In genomic region chr11:74649095-74649646, GRCm38 (mm10) we compare ENCODE assay signal across 8 mouse cellular contexts. TPM values are rescaled to one million over a fixed set of nuclear protein-coding genes. Genes with fewer than 3 reads are reported as not detected.
DNase-seq lines count a peak whose midpoint lies in the region; ATAC-seq and TF ChIP-seq lines count a peak whose summit lies in the region.

Gene Cluh (plus strand): TSS chr11:74649495.

- no peaks in the 10 kb centered on the region for H3K9me3 ChIP-seq in hindbrain, embryonic 10.5 days
- no peaks in the 10 kb centered on the region for H3K9me3 ChIP-seq in lung, postnatal 0 days (ENCODE audit: low read length)

- H3K4me1 ChIP-seq in hindbrain, embryonic 10.5 days (replicated peaks) = peaks cover 53% of the 10 kb centered on the region
- H3K4me1 ChIP-seq in lung, postnatal 0 days (ENCODE audit: insufficient read depth, low read depth, low read length) = peaks cover 18% of the 10 kb centered on the region; the same call in 1 of the 2 replicates

- ATAC-seq in frontal cortex, adult (ENCODE audit: low TSS enrichment) = peak; percentile 83
- ATAC-seq in lung, postnatal 0 days = peak; percentile 95

- H3K9ac ChIP-seq in lung, postnatal 0 days (replicated peaks; ENCODE audit: low read depth) = peak within 1 kb of the TSS; percentile 70

- peak; percentile 96 for DNase-seq in MN1 (ENCODE audit: low spot score)
- DNase-seq in cerebellum, adult 9-10 months = peak; percentile 96
- peak; percentile 95 for DNase-seq in hindbrain, embryonic 10.5 days (ENCODE audit: low spot score)
- DNase-seq in layer of hippocampus, adult 9-11 months = peak; percentile 98
- peak; percentile 98 for DNase-seq in lung, postnatal 0 days (ENCODE audit: low spot score)
- DNase-seq in ovary, postnatal 14 days (ENCODE audit: low spot score) = peak; percentile 96
- DNase-seq in thymus, postnatal 14 days = peak; percentile 98

- H3K27ac ChIP-seq in hindbrain, embryonic 10.5 days = peak within 1 kb of the TSS; percentile 90
- peak within 1 kb of the TSS; percentile 89 for H3K27ac ChIP-seq in lung, postnatal 0 days (ENCODE audit: low read length)

- TF ChIP-seq EP300 in lung, postnatal 0 days (IDR thresholded peaks at IDR 0.05) = peak; percentile 60; the same call in 1 of the 2 replicates

- H3K36me3 ChIP-seq in hindbrain, embryonic 10.5 days = peaks cover 4% of the 10 kb centered on the region; the same call in 1 of the 2 replicates
- no peaks in the 10 kb centered on the region for H3K36me3 ChIP-seq in lung, postnatal 0 days (ENCODE audit: insufficient read depth, low read length)

- TF ChIP-seq CTCF in lung, postnatal 0 days (IDR thresholded peaks at IDR 0.05) = no peak; the same call in 1 of the 2 replicates

- peak within 1 kb of the TSS; percentile 94 for H3K4me2 ChIP-seq in lung, postnatal 0 days (replicated peaks; ENCODE audit: low read depth, low read length)

- peaks cover 6% of the 10 kb centered on the region; the same call in 1 of the 2 replicates for H3K27me3 ChIP-seq in hindbrain, embryonic 10.5 days (ENCODE audit: insufficient read depth, poor library complexity, severe bottlenecking)
- no peaks in the 10 kb centered on the region for H3K27me3 ChIP-seq in lung, postnatal 0 days (replicated peaks; ENCODE audit: insufficient read depth, low read length)

- peak within 1 kb of the TSS; percentile 96 for H3K4me3 ChIP-seq in hindbrain, embryonic 10.5 days
- H3K4me3 ChIP-seq in lung, postnatal 0 days (ENCODE audit: low read depth, low read length) = peak within 1 kb of the TSS; percentile 86

- under 1% methylated on average over 58 of the region's 58 CpGs for WGBS in hindbrain, embryonic 10.5 days
- 1% methylated on average over 43 of the region's 58 CpGs for WGBS in lung, postnatal 0 days

RNA-seq across cellular contexts. Expression of gene Cluh, which starts in this region (rescaled TPM):
- polyA plus RNA-seq in hindbrain, embryonic 10.5 days (2016; fragmentation: Nextera tagmentation; extraction: Ambion mirVana) = 24.7 and 26.4 TPM in 2 replicates
- 8.2 and 9.2 TPM in 2 replicates for polyA plus RNA-seq in lung, postnatal 0 days (2015; fragmentation: Nextera tagmentation; extraction: Ambion mirVana)

Comparison
In these comparisons a context has a peak if more than half of its experiments do, and no peak if none do; other contexts are left out.
1. Peak in every context shown above with its lines: DNase-seq, ATAC-seq, H3K4me3 ChIP-seq and H3K27ac ChIP-seq.